Mouse (Mus musculus) urinary bladder, adult 18-20 months (tissue): ENCODE data around the gene Rpl13.

ENCODE experiments used
- DNase-seq, 2 experiments: peaks; one replicate each; pipeline ENCODE4 v3.0.0; 2022; ENCODE audit warnings: low spot score in 2 of 2, mixed read lengths in 2 of 2

Gene Rpl13

DNA sequence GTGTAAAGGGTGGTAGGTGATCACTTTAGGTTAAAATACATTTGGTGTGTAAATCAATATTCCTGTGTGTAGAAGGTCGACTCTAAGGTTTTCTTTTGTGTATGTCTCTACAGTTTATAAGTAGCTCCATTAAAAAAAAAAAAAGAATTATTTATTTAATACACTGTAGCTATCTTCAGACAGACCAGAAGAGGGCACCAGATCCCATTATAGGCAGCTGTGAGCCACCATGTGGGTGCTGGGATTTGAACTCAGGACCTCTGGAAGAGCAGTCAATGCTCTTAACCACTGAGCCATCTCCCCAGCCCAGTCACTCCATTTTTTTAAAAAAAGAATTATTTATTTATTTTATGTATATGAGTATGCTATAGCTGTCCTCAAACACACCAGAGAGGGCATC is 5.9 kb downstream of the Rpl13 start:
- DNase-seq, result no peak

DNA sequence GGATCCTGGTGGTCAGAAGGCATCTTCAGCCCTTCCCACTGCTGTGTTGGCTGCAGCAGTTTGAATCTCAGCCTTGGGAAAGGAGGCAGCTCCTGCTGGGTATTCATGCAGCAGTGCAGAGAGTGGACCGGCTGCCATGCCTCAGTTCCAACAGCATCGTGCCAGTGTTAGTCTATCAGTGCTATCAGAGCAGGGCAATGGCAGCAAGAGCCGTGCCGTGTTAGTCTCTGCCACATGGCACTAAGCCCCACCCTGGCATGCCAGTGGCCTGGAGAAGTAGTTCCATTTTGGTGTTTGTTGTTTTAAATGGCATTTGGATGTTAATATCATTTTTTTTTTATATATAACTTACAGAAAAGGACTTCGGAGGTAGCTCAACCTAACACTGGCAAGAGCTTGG is 6.8 kb downstream of the Rpl13 start:
- no peak for DNase-seq

DNA sequence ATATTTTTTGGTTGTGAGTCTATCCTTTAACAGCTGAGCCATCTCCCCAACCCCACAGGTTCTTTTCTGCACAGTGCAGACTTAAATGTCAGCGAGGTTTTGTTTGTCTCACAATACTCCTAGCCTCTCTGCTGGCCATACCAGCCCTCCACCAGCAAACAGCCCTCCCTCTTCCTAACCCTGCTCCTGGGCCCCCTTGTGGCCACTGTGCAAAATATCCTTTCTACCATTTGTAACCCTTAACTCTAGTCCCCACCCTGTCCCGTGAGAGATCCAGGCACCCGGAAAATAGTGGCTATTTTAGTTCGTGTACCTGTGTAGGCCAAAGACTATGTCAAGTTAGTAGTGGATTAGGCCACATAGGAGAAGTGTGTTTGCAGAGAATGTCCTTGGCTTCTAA is 8.5 kb downstream of the Rpl13 start:
- no peak for DNase-seq

DNA sequence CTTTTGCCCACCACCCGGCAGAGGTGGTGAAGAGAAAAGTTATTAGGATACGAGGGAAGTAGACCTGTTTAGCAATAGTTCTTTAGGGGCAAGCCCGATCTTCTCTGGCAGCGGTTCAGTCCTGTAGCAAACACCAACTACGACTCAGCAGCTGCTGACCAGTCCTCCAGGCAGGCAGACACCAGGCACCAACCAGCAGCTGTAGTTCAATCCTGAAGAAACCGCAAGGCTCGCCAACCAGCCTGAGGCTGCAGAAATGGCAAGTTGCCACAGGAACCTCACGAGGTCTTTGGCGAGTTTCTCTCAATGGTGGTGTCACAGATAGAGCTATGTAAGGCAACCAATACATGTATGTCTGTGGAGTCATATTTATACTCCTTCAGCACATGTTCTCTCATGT is 10.7 kb downstream of the Rpl13 start:
- no peak for DNase-seq

DNA sequence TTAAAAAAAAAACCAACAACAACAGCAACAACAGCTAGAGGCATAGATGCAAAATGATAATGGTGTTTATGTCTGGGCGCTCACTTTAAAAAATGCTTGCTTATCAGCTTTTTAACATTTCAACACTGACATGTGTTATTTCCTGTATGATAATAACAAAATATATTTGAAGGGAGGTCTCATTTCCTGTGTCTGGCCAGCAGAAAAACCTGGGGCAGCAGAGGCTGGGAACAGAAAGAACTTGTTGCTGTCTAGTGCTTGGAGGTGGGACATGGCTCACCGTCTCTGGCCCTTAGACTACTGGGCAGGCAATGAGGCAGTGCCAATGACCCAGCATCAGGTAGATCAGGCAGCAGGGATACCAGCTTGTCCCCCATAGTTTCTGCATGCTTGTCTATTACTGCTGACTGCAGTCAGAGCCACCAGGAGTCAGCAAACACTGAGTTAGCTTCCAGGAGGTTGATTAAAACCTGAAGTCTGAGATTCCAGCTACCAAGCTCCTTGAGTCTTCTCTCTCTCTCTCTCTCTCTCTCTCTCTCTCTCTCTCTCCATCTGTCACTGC is 11.8 kb downstream of the Rpl13 start:
- no peak for DNase-seq

DNA sequence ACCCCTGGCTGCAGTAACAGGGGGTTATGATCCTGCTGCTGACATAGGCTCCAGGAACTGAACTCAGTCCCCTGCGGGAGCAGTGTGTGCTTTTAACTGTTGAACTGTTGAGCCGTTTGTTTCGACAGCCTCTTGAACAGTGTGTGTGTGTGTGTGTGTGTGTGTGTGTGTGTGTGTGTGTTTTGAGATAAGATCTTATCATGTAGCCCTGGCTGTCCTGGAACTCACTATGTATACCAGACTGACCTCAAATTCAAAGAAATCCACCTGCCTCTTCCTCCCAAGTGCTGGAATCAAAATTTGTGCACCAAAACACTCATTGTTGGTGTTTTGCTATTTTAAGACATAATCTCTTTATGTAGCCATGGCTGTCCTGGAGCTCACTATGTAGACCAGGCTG is 12.5 kb downstream of the Rpl13 start:
- no peak for DNase-seq

DNA sequence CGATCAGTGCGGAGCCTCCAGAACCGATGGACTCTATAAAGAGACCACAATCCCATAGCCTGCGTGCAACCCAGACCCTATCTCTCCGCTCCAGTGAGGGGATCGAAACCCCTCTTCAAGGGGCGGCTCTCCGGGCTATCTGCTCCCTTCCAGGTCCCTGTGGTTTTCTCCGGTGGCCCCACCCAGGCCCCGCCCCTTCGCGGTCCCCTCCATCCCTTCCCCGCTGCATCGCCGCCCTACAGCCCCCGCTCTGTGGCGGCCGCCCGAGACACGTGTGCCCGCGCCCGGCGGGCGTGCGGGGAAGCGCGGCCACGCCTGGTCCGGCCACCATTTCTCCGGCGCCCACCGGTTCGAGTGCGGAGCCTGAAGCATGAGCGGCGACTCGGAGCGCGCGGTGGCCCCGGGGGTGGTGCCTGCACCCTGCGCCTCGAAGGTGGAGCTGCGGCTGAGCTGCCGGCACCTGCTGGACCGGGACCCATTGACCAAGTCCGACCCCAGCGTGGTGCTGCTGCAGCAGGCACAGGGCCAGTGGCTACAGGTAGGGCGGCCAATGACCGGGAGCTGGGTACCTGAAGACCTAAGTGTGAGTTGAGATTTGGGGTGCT is 15.1 kb downstream of the Rpl13 start, which contains the start of gene Cpne7:
Cpne7 (plus strand) TSS at position 248 of the 605 bp plus-strand sequence.
- no peak for DNase-seq

DNA sequence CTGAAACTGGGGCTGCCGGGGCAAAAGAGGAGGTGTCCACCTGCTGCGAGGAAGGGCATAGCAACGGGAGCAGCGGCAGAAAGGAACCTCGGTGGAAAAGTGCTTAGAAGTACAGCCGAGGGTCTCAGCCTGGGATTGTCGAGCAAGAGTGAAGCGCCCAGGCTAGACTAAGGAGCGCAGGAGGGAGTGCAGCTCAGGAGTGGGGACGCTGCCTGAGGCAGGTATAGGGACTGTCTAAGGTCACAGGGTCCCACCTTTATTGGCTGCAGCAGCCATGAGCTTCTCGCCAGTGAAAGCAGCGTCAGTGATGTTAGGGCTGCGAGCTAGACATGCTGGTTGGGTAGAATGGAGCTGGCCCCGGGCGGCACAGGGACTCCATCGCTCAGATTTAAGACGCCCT is 15.6 kb downstream of the Rpl13 start:
- DNase-seq, result no peak

DNA sequence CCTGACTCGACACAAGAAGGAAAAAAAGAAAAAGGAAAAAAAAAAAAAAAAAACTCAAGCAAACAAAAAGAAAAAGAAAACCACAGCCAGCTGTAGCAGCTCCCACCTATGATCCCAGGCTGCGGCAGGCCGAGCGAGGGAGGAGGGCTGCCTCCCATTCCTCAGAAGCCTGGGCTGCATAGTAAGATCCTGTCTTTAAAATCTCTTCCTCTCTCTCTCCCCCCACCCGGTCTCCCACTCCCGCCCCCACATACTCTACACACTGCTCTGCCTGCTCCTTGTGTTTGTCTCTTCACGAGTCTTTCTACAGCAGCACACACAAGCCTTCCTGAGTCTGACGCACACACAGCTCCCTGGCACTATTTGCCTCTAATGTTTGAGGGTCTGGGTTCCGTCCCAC is 19.9 kb downstream of the Rpl13 start:
- no peak for DNase-seq

DNA sequence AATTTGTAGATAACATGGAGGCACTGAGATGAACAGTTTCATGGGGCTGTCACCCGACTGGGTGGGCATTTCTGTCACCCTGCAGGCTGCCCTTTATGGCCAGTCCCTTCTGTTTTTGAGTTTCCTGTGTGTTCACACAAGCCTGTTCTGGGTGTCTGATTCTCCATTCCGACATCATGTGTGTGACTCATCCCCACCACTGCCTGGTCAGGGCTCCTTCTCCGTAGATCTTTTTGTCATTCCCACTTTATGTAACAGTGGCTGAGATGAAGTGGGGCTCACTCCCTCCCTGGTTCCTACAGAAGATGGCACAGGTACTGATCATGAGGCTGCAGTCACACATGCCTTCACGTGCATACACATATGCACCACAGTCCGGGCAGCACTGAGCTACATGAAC is 20.5 kb downstream of the Rpl13 start:
- DNase-seq, result no peak

DNA sequence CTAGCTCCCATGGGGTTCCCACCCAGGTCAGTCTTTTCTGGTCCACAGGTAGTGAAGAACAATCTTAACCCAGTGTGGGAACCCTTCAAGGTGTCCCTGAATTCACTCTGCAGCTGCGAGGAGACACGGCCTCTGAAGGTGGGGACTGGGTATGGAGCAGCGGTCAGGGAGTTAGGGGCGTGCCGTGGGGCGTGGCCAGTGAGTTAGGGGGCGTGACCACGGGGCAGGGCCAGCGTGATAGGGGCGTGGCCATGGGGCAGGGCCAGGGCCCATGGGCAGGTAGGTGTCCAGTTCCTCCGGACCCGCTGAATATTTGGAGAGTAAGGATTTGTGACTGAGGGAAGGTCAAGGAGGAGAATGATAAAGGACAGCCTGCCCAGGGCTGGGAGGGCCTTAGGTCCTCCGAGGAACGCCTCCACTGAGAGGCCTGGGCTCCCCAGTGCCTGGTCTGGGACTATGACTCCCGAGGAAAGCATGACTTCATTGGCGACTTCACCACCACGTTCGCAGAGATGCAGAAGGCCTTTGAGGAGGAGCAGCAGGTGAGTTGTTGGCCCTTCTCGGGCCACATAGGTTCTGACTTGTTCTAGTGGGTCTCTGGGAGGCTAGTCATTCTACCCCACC is 24.2 kb downstream of the Rpl13 start:
- peak; percentile 35 to 58 for DNase-seq

DNA sequence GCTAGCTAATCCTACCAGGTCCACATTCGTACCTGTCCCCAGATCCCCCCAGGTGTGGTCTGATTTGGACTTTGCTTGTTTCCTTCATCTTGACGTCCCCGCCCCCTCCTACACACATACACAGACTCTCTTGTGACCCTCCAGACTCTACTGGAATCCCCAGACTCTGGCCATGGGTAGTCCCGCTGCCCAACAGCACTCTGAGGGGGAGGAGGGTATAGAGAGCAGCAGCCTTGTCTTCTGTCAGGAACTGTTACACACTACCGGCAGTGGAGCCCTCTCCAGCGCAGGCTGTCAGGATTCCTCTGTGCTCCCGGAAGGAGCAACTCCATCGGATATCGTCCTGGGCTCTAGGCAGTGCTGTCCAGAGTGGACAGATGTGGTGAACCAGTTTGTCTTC is 28.9 kb downstream of the Rpl13 start:
- no peak for DNase-seq

DNA sequence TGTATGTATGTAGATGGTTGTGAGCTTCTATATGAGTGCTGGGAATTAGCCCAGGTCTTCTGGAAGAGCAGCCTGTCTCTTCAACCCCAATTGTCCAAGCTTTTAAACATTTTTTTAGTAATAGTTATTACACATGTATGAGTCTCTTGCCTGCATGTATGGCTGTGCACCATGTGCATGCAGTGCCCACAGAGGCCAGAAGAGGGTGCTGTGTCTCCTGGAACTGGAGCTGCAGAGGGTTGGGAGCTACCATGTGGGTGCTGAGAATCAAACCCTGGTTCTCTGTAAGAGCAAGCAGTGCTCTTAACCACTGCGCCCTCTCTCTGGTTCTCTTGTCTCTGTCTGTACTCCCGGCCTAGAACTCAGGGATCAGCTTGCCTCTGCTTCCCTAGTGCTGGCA is 30.8 kb downstream of the Rpl13 start:
- no peak for DNase-seq

DNA sequence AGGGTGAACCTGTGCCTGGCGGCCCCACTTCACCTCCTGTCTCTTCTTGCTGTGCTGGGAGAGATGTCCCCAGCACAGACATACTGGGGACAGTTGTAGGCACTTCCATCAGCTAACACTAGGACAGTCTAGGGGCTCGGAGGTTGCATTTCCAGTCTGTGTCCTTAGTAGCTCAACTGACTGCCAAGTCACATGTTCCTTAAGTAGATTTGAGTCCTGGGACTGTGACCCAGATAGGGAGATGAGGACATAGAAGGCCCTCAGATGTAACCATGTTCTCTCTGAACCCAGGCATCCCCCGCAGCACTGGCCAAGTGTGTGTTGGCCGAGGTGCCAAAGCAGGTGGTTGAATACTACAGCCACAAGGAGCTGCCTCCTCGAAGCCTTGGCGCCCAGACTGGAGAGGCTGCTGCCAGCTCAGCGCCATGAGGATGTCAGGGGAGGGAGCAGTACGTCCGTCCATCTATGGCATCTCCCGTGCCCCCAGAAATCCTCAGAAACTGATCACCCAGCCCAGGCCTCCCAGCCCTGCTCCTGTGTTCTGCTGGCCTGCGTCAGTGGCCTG is 32.1 kb downstream of the Rpl13 start:
- no peak for DNase-seq

DNA sequence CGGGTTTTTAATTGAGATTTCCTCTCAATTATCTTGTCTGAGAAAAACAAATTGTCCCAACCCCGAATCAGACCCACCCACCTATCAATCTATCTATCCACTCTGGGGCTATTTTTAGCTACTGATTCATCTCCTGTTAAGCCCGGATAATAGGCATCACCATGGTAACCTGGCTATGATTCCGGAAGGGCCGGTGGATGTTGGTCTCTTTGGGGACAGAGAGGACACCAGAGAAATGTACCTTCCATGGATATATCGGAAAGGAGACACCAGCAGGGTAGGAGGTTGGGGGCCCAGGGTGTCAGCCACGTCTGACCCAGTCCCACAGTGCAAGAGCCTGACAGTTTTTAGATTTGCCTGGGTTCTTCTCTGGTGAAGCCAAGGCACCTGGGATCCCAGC is 33.3 kb downstream of the Rpl13 start:
- DNase-seq, result no peak

DNA sequence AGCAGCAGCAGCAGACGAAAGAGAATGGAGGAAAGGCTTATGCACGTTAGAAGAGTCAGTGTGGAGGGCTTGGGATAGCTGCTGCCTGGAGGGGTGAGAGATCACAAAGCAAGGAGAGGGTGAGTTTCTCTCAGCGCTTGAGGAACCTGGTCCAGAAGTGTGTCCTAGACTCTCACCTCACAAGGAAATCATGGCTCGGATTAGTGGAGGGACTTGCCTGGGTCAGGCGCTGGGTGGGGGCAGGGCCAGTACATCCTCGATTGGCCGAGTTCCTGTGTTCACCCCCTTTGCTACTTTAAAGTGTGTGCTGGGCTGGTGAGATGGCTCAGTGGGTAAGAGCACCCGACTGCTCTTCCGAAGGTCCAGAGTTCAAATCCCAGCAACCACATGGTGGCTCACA is 33.7 kb downstream of the Rpl13 start:
- no peak for DNase-seq

DNA sequence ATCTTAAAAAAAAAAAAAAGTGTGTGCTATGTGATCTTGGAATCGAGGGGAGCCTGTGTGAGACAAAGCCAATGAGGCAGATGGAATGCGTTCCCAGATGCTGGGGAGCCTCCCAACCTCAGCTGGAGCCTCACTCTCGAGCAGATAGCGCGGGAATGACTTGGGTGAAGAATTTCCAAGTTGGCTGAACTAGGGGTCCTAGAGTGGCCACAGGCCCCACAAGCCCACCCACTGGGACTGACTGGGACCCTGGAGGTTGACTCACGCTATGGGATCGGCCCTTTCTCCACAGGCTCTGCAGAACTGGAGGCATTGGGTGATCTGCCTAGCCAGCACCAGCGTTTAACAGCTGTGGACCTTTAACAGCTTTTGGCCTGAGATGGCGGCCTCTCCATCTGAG is 34.1 kb downstream of the Rpl13 start:
- DNase-seq, result no peak

DNA sequence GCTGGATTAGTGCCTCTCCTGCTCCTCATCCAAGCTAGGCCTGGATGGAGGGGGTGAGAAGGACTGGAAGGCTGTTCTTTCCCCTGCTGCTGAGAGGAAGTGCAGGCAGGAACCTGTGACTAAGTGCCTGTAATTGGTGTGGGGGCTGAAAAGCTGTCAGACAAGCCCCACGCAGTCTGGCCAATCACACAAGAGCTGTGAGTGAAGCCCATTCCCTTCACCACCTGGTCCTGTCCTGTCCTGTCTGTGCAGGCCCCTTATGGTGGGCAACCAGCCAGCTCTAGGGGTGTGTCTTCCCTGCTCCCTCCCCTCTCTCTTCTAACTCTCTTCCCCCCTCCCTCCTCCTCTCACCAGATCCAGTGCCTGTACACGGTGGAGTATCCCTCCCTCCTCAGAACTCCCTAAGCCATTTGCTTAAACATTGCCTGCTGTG is 35.5 kb downstream of the Rpl13 start:
- DNase-seq, result peak in 1 of 2 experiments; percentile 43

DNA sequence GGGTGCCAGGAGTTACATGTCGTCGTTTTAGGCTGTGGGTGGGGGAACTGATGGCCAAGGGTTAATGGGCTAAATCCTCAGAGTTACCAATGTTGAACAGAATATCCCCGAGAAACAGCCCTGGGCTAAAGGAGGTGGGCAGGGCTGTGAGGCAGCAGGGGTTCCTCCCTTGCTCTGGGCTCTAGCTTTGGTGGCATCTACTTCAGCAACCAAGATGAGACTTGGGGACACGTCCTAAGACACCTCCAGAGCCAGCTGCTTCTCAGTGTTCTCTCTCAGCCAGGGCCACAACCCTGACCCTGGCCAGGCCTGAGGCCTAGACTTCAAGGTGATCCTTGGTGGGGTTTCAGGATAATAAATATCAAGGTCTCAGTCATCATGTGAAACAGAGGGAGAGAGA is 36.6 kb downstream of the Rpl13 start:
- no peak for DNase-seq

DNA sequence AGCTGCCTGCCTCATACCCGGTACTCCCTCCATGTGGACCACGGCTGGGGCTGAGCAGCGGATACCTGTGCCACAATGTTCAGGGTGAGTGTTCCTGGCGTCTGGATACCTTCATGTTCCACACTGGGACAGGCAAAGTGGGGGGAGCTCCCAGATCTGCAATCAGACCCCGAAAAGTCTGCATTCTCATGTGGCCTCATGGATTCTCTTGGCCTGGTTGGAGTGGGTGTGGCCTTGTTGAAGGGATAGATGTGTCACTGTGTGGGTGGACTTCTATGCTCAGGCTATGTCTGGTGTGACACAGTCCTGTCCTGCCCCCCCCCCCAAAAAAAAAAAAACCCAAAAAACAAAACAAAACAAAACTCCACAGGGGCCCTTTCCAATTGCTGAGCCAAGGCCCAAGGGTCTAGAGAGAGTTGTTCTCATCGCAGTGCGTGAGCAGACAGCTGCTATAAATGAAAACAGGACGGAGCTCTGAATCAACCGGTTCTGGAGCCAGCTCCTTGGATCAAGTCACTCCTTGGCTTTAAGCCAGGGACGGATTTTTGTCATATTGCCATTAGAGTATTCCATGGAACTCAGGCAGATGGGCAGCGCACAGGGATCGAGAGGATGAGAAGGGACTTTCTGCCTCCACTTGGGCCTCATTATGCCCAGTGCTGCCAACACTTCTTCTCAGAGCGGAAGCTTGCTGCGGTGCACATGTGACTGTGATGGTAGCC is 39.8 kb downstream of the Rpl13 start:
- peak in 1 of 2 experiments; percentile 71 for DNase-seq

DNA sequence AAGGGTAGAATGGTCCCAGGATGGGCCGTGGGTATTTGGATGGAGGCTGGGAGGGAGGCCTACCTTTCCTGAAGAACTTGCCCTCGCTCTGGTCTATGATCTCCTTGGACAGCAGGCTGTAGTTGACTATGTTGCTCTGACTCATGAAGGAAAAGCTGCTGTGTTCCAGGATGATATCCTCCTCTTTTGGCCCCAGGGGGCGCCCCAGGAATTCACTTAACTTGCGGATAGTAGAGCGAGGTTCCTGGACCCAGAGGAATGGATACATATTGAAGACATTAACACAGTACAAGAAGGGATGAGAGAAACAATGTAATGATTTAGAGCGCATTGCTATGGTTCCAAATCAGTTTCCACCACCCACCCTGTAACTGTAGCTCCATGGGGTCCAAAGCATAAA is 43.1 kb downstream of the Rpl13 start:
- no peak for DNase-seq

DNA sequence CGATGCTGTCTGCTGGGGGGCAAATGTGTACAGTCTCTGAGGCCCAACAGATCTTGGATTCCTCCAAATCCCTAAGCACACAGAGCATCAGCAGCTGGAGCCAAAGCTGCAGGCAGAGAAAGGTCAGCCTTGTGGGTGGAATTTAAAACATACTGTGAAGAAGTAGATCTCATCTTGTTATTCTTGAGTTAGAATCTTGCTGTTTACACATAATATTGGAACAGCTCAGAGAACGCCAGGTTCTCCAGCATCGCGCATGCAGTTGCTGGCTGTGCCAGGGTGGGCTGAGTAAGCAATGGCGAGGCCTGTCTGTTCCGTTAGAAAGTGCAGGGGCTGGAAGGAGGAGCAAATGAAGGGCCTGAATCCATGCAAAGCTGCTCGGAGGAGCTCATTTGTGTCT is 44.2 kb downstream of the Rpl13 start:
- no peak for DNase-seq

DNA sequence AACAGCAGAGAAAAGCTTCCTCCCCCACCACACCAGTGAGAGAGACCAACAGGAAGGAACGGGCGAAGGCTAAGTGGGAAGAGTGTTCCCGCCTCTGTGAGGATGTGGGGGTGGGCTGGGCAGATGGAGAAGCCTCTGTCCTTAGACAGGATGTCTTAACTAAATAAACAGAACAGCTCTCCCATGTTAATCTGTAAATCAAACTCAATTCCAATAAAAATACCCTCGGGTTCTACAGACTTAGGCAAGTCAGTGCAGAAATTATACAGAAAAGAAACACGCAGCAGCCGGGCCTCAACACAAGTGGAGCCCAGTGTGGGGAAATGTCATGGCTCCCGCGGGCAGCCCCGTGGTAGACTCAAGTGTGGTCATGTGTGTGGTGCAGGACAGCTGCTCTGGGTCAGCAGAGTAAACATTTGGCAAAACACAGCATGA is 48.6 kb downstream of the Rpl13 start:
- DNase-seq, result no peak
